Mouse (Mus musculus): ENCODE results near the gene Dnah2.

DNA sequence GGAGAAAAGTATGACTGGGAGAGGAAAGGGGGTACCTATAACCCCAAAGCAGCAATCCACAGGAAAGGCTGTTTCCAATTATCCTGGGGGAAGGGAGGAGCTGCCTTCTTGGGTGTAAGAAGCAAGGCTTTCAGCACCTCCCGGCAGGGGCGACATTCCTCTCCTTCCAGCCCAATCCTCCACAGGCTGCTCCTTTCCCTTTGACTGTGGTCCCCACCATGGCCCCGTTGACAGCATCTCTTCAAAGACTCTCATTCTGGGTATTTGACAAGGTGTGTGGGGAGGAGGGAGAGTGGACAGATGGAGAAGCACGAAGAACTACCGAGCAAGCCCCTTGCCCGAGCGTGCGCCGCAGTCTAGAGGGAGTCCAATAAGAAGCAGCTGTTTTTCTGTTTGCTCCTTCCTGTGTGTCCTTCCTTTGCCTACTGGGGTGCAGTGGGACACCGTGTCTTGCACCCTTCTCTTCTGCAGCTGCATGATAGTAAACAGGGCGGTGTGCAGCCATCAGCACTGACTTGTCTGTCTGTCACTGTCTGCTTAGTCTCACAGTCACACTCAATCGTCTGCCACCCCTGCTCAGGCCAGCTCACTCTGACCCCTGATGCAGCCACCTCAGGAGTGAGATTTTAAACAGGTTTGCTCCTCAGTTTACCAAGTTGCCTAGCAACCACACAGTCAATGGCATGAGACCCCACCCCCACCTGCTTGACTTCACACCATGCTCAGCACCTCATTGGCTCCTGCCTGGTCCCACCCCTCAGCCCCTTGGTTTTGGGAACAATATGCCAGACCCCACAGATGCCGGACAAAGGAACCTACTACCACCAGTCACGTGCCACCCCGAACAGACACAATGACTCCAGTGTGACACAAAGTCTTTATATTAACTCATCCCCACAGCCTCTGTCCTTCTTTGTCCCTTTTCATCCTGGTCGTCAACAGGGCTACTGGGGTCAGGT lies 12.3 kb upstream of the Dnah2 start:
- TF ChIP-seq CTCF (IDR thresholded peaks at IDR 0.05; ENCODE audit: control insufficient read depth, insufficient read depth, low read length): no peak
- no peak for TF ChIP-seq POLR2A (IDR thresholded peaks at IDR 0.05; ENCODE audit: borderline replicate concordance, control insufficient read depth, low read depth, low read length)
